Comparison of ENCODE assay signal across 8 mouse cellular contexts in the genomic region with DNA sequence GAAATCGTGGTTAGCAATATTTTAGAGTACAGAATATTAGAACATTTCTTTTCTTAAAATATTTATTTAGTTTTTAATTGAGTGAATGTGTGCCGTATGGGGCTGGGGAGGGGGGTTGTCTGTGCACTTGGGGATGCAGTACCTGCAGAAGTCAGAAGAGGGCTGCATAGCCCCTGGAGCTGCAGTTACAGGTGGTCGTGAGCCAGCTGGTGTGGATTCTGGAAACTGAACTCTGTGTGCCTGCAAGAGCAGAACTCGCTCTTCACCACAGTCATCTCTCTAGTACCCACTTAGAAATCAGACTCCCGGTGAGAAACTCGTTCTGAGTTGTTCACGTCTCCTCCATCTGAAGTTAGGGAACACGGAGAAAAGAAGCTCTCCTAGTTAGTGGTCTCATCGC. TPM values are rescaled to one million over a fixed set of nuclear protein-coding genes. Genes with fewer than 3 reads are reported as not detected.
A peak's percentile ranks its signal among the peaks of the same experiment; 100 is the strongest.
DNase-seq lines count a peak whose midpoint lies in the region; ATAC-seq lines count a peak whose summit lies in the region.

No protein-coding gene starts in this region.

- no peak overlapping the region for H3K4me3 ChIP-seq in neural tube, embryonic 15.5 days (replicated peaks)
- no peak overlapping the region for H3K4me3 ChIP-seq in limb, embryonic 10.5 days

- H3K4me2 ChIP-seq in neural tube, embryonic 15.5 days, result no peak overlapping the region

- H3K4me1 ChIP-seq in neural tube, embryonic 15.5 days, result peaks cover 13% of the 10 kb centered on the region; the same call in 1 of the 2 replicates
- peaks cover 18% of the 10 kb centered on the region for H3K4me1 ChIP-seq in limb, embryonic 10.5 days

- no peak for ATAC-seq in neural tube, embryonic 15.5 days (ENCODE audit: low FRiP score)

- no peak overlapping the region for H3K27ac ChIP-seq in neural tube, embryonic 15.5 days (replicated peaks)
- no peak overlapping the region for H3K27ac ChIP-seq in limb, embryonic 10.5 days

- H3K9ac ChIP-seq in neural tube, embryonic 15.5 days (replicated peaks), result no peak overlapping the region

- H3K9me3 ChIP-seq in neural tube, embryonic 15.5 days (replicated peaks), result no peaks in the 10 kb centered on the region
- no peaks in the 10 kb centered on the region for H3K9me3 ChIP-seq in limb, embryonic 10.5 days (replicated peaks)

- 0 out of 2 replicates have a peak, but pooled peaks cover 5% of the 10 kb centered on the region for H3K27me3 ChIP-seq in neural tube, embryonic 15.5 days (replicated peaks)
- peaks cover 25% of the 10 kb centered on the region for H3K27me3 ChIP-seq in limb, embryonic 10.5 days (ENCODE audit: low read depth, poor library complexity, severe bottlenecking)

- DNase-seq in heart, postnatal 4 days, result peak; percentile 43
- no peak for DNase-seq in heart, adult 9 months (ENCODE audit: low spot score in 2 of 2)
- peak; percentile 29 for DNase-seq in neural tube, embryonic 10.5 days (ENCODE audit: extremely low spot score, low spot score)
- peak; percentile 56 for DNase-seq in limb, embryonic 10.5 days (ENCODE audit: low spot score)
- DNase-seq in yolk sac, embryonic 10.5 days (ENCODE audit: low spot score), result peak; percentile 5
- no peak for DNase-seq in adrenal gland, adult 8-10 months
- DNase-seq in c-Kit-positive CD71-positive TER-119-positive erythroid progenitor cells, embryonic 14.5 days (ENCODE audit: low spot score), result no peak

- WGBS in neural tube, embryonic 15.5 days, result 43% methylated on average over 9 of the region's 9 CpGs
- WGBS in limb, embryonic 10.5 days, result 38% methylated on average over 9 of the region's 9 CpGs

- no peaks in the 10 kb centered on the region for H3K36me3 ChIP-seq in neural tube, embryonic 15.5 days
- no peaks in the 10 kb centered on the region for H3K36me3 ChIP-seq in limb, embryonic 10.5 days

RNA-seq across cellular contexts. Expression of a gene that starts 2.6 kb away (rescaled TPM):
- total RNA-seq in heart, postnatal 4 days (2021), result 1 to 10 TPM; 7.0 to 9.8 TPM
- polyA plus RNA-seq in neural tube, embryonic 15.5 days (2015; fragmentation: Nextera tagmentation; extraction: Ambion mirVana), result 30.7 and 31.0 TPM in 2 replicates
- 5.5 and 11.0 TPM in 2 replicates for polyA plus RNA-seq in limb, embryonic 10.5 days (2016; fragmentation: Nextera tagmentation; extraction: Ambion mirVana)
- total RNA-seq in adrenal gland, adult 8-10 months (2022), result 10 to 100 TPM; 15.1 to 41.9 (median 31.5) TPM

RNA-seq across cellular contexts. Expression of a gene that starts 54.0 kb away (rescaled TPM):
- total RNA-seq in heart, postnatal 4 days (2021), result 10 to 100 TPM in 1 of 2 experiments, 1 to 10 TPM in 1; 9.7 to 11.6 TPM
- 26.7 and 27.9 TPM in 2 replicates for polyA plus RNA-seq in neural tube, embryonic 15.5 days (2015; fragmentation: Nextera tagmentation; extraction: Ambion mirVana)
- 51.4 and 54.5 TPM in 2 replicates for polyA plus RNA-seq in limb, embryonic 10.5 days (2016; fragmentation: Nextera tagmentation; extraction: Ambion mirVana)
- total RNA-seq in adrenal gland, adult 8-10 months (2022), result 10 to 100 TPM; 19.8 to 24.6 (median 22.1) TPM

RNA-seq across cellular contexts. Expression of a gene that starts 54.0 kb away (rescaled TPM):
- 10 to 100 TPM; 20.8 to 21.8 TPM for total RNA-seq in heart, postnatal 4 days (2021)
- polyA plus RNA-seq in neural tube, embryonic 15.5 days (2015; fragmentation: Nextera tagmentation; extraction: Ambion mirVana), result 55.7 and 71.9 TPM in 2 replicates
- 10.4 and 12.1 TPM in 2 replicates for polyA plus RNA-seq in limb, embryonic 10.5 days (2016; fragmentation: Nextera tagmentation; extraction: Ambion mirVana)
- 10 to 100 TPM; 24.0 to 34.5 (median 28.7) TPM for total RNA-seq in adrenal gland, adult 8-10 months (2022)

Comparison
In these comparisons a context has a peak if more than half of its experiments do, and no peak if none do; other contexts are left out.
1. DNase-seq: peak in heart, postnatal 4 days (single experiment), neural tube, embryonic 10.5 days (single experiment), limb, embryonic 10.5 days (single experiment) and yolk sac, embryonic 10.5 days (single experiment); none in heart, adult 9 months (0 of 2), adrenal gland, adult 8-10 months (single experiment) and c-Kit-positive CD71-positive TER-119-positive erythroid progenitor cells, embryonic 14.5 days (single experiment).